Mouse (Mus musculus): Measurements from ENCODE around the gene Med10. TPM values are rescaled to one million over a fixed set of nuclear protein-coding genes. Genes with fewer than 3 reads are reported as not detected.

The Med10 gene
- polyA plus RNA-seq (2014; fragmentation: Illumina TruSeq; extraction: RNeasy Lipid Tissue Mini Kit (QIAGEN cat#74804); ENCODE audit: low replicate concordance): 27.9 TPM

GRCm38 (mm10) chr13:69802095-69802494, at the start of gene Med10:
Med10 (plus strand) TSS chr13:69802395.

Other genes starting within 250 kb of the Med10 start
- gene Srd5a1, start 191.0 kb upstream of the Med10 start, polyA plus RNA-seq (2014; fragmentation: Illumina TruSeq; extraction: RNeasy Lipid Tissue Mini Kit (QIAGEN cat#74804); ENCODE audit: low replicate concordance): 10.3 TPM
- not detected for gene Ube2ql1, start 62.5 kb upstream of the Med10 start, polyA plus RNA-seq (2014; fragmentation: Illumina TruSeq; extraction: RNeasy Lipid Tissue Mini Kit (QIAGEN cat#74804); ENCODE audit: low replicate concordance)